Comparison of ENCODE assay signal across 14 mouse cellular contexts in genomic region chr4:140787414-140787813, GRCm38 (mm10). TPM values are rescaled to one million over a fixed set of nuclear protein-coding genes. Genes with fewer than 3 reads are reported as not detected.
A peak's percentile ranks its signal among the peaks of the same experiment; 100 is the strongest.
DNase-seq lines count a peak whose midpoint lies in the region; ATAC-seq lines count a peak whose summit lies in the region.
"Had no signal": no experiment of that assay in that cellular context is flagged by ENCODE, and none has a peak within 500 bp of the region (broad histone marks: within the 10 kb centered on the region; RNA-seq: fewer than 3 reads in every experiment).

No protein-coding gene starts in this region.

- H3K79me2 ChIP-seq in macrophage (ENCODE audit: inconsistent target) = no peaks in the 10 kb centered on the region

- H3K4me1 ChIP-seq in liver, embryonic 11.5 days (replicated peaks; ENCODE audit: control insufficient read depth, insufficient read depth, low read length) = no peaks in the 10 kb centered on the region
- peaks cover 13% of the 10 kb centered on the region; the same call in 1 of the 2 replicates for H3K4me1 ChIP-seq in heart, embryonic 12.5 days (replicated peaks)
- H3K4me1 ChIP-seq: forebrain, embryonic 12.5 days; neural tube, embryonic 12.5 days had no signal

- H3K27me3 ChIP-seq in liver, embryonic 11.5 days (replicated peaks; ENCODE audit: control insufficient read depth, insufficient read depth, low read length) = no peaks in the 10 kb centered on the region
- H3K27me3 ChIP-seq in heart, embryonic 12.5 days (replicated peaks) = no peaks in the 10 kb centered on the region
- H3K27me3 ChIP-seq: forebrain, embryonic 12.5 days; neural tube, embryonic 12.5 days had no signal

- DNase-seq in liver = peak; percentile 37
- no peak for DNase-seq in liver, embryonic 11.5 days (ENCODE audit: low spot score)
- peak; percentile 34 to 48 for DNase-seq in kidney, postnatal 4 days
- DNase-seq in cerebellum, adult 11 months = no peak
- no peak for DNase-seq in embryo, embryonic 9.5 days (ENCODE audit: extremely low spot score)

- no peak overlapping the region for H3K4me2 ChIP-seq in liver, embryonic 11.5 days
- no peak overlapping the region for H3K4me2 ChIP-seq in heart, embryonic 12.5 days
- H3K4me2 ChIP-seq: forebrain, embryonic 12.5 days; hindbrain, embryonic 14.5 days; neural tube, embryonic 12.5 days had no signal

- H3K9ac ChIP-seq in liver, embryonic 11.5 days (ENCODE audit: low read depth, low read length) = no peak overlapping the region
- no peak overlapping the region for H3K9ac ChIP-seq in heart, embryonic 12.5 days
- H3K9ac ChIP-seq: forebrain, embryonic 12.5 days; hindbrain, embryonic 14.5 days; neural tube, embryonic 12.5 days had no signal

- H3K9me3 ChIP-seq in liver, embryonic 11.5 days (ENCODE audit: control insufficient read depth, low read length) = no peaks in the 10 kb centered on the region
- H3K9me3 ChIP-seq in heart, embryonic 12.5 days (replicated peaks) = peaks cover 9% of the 10 kb centered on the region; the same call in 1 of the 2 replicates

- H3K4me3 ChIP-seq in liver, embryonic 11.5 days (ENCODE audit: low read depth, low read length) = no peak overlapping the region
- H3K4me3 ChIP-seq in heart, embryonic 12.5 days = no peak overlapping the region
- no peak overlapping the region for H3K4me3 ChIP-seq in macrophage (ENCODE audit: inconsistent target)
- H3K4me3 ChIP-seq: forebrain, embryonic 12.5 days; neural tube, embryonic 12.5 days had no signal

- no peaks in the 10 kb centered on the region for H3K36me3 ChIP-seq in liver, embryonic 11.5 days (ENCODE audit: control insufficient read depth, insufficient read depth, low read length)
- no peaks in the 10 kb centered on the region for H3K36me3 ChIP-seq in heart, embryonic 12.5 days
- H3K36me3 ChIP-seq in macrophage (ENCODE audit: inconsistent target) = no peaks in the 10 kb centered on the region
- H3K36me3 ChIP-seq: forebrain, embryonic 12.5 days; neural tube, embryonic 12.5 days had no signal

- no peak overlapping the region for H3K27ac ChIP-seq in liver, embryonic 11.5 days (ENCODE audit: low read depth, low read length)
- H3K27ac ChIP-seq in heart, embryonic 12.5 days (ENCODE audit: poor library complexity, severe bottlenecking) = no peak overlapping the region
- peak overlapping the region; percentile 95 for H3K27ac ChIP-seq in macrophage
- H3K27ac ChIP-seq: forebrain, embryonic 12.5 days; hindbrain, embryonic 14.5 days; neural tube, embryonic 12.5 days had no signal

- WGBS in liver, embryonic 11.5 days = 66% methylated on average over 4 of the region's 4 CpGs
- 47% methylated on average over 4 of the region's 4 CpGs for WGBS in heart, embryonic 12.5 days
- 15% methylated on average over 4 of the region's 4 CpGs for WGBS in macrophage (ENCODE audit: missing documents)

- no peak for ATAC-seq in liver, embryonic 11.5 days (replicated peaks; ENCODE audit: low FRiP score)
- ATAC-seq in heart, embryonic 12.5 days (ENCODE audit: insufficient number of reproducible peaks, low FRiP score) = 0 out of 2 replicates have a peak, but pooled peaks have one; percentile 13
- no peak for ATAC-seq in erythroblast, adult 5-6 weeks (replicated peaks; ENCODE audit: low FRiP score, poor library complexity, severe bottlenecking)

RNA-seq across cellular contexts. Expression of gene Padi4, which starts 13.4 kb away (rescaled TPM):
- 0.32 and 0.34 TPM in 2 replicates for polyA plus RNA-seq in liver, embryonic 11.5 days (2014; fragmentation: Nextera tagmentation; extraction: Ambion mirVana)
- polyA plus RNA-seq in heart, embryonic 12.5 days (2016; fragmentation: Nextera tagmentation; extraction: Ambion mirVana) = 2.1 and 2.5 TPM in 2 replicates
- total RNA-seq in macrophage (2018; cell fraction: chromatin; rRNA removed) = 10 to 100 TPM in 10 of 26 experiments, 1 to 10 TPM in 16; 2.3 to 15.7 (median 9.2) TPM
- 1 to 10 TPM; 2.2 to 6.1 (median 4.0) TPM for total RNA-seq in macrophage (2018; cell fraction: cytosol; rRNA removed)
- total RNA-seq in macrophage (2018; cell fraction: nucleus; rRNA removed) = 10 to 100 TPM in 18 of 26 experiments, 1 to 10 TPM in 8; 3.1 to 23.5 (median 15.3) TPM
- 3.2 to 9.2 TPM (median 6.7 TPM) in 3 replicates for polyA plus RNA-seq in macrophage (2018)
- total RNA-seq in erythroblast, adult 5-6 weeks (2015; ENCODE audit: low replicate concordance) = 17.6 and 18.6 TPM in 2 replicates
- total RNA-seq in erythroblast, adult 5-6 weeks (2017; ENCODE audit: low replicate concordance) = 11.6 and 13.5 TPM in 2 replicates
- total RNA-seq: layer of hippocampus, postnatal 14 days had no signal

RNA-seq across cellular contexts. Expression of gene Padi3, which starts 23.0 kb away (rescaled TPM):
- 0.56 and 0.96 TPM in 2 replicates for polyA plus RNA-seq in liver, embryonic 11.5 days (2014; fragmentation: Nextera tagmentation; extraction: Ambion mirVana)
- 0.45 and 0.50 TPM in 2 replicates for polyA plus RNA-seq in heart, embryonic 12.5 days (2016; fragmentation: Nextera tagmentation; extraction: Ambion mirVana)
- total RNA-seq in macrophage (2018; cell fraction: chromatin; rRNA removed) = under 1 TPM in 1 of 26 experiments, not detected in 25; 0.24 TPM
- under 1 TPM; 0.03 to 0.29 (median 0.09) TPM for total RNA-seq in macrophage (2018; cell fraction: cytosol; rRNA removed)
- not detected for total RNA-seq in macrophage (2018; cell fraction: nucleus; rRNA removed)
- polyA plus RNA-seq in macrophage (2018) = 0.11 to 0.18 TPM (median 0.17 TPM) in 3 replicates
- total RNA-seq in erythroblast, adult 5-6 weeks (2015; ENCODE audit: low replicate concordance) = not detected in 2 replicates
- not detected in 2 replicates for total RNA-seq in erythroblast, adult 5-6 weeks (2017; ENCODE audit: low replicate concordance)
- total RNA-seq: adrenal gland, adult 18-20 months; layer of hippocampus, postnatal 14 days had no signal
- polyA plus RNA-seq: cortical plate, adult 2 months; forebrain, embryonic 12.5 days; hindbrain, embryonic 14.5 days; neural tube, embryonic 12.5 days had no signal

RNA-seq across cellular contexts. Expression of gene Padi6, which starts 45.0 kb away (rescaled TPM):
- not detected in 2 replicates for polyA plus RNA-seq in liver, embryonic 11.5 days (2014; fragmentation: Nextera tagmentation; extraction: Ambion mirVana)
- not detected in 2 replicates for polyA plus RNA-seq in heart, embryonic 12.5 days (2016; fragmentation: Nextera tagmentation; extraction: Ambion mirVana)
- not detected for total RNA-seq in macrophage (2018; cell fraction: chromatin; rRNA removed)
- total RNA-seq in macrophage (2018; cell fraction: cytosol; rRNA removed) = not detected
- total RNA-seq in macrophage (2018; cell fraction: nucleus; rRNA removed) = not detected
- polyA plus RNA-seq in macrophage (2018) = not detected in 3 replicates
- not detected in 2 replicates for total RNA-seq in erythroblast, adult 5-6 weeks (2015; ENCODE audit: low replicate concordance)
- not detected in 2 replicates for total RNA-seq in erythroblast, adult 5-6 weeks (2017; ENCODE audit: low replicate concordance)
- total RNA-seq: adrenal gland, adult 18-20 months had no signal
- polyA plus RNA-seq: forebrain, embryonic 12.5 days; hindbrain, embryonic 14.5 days; neural tube, embryonic 12.5 days had no signal

RNA-seq across cellular contexts. Expression of gene Padi1, which starts 58.2 kb away (rescaled TPM):
- polyA plus RNA-seq in liver, embryonic 11.5 days (2014; fragmentation: Nextera tagmentation; extraction: Ambion mirVana) = 0.06 and 0.11 TPM in 2 replicates
- polyA plus RNA-seq in heart, embryonic 12.5 days (2016; fragmentation: Nextera tagmentation; extraction: Ambion mirVana) = 0.10 and 0.28 TPM in 2 replicates
- total RNA-seq in macrophage (2018; cell fraction: chromatin; rRNA removed) = not detected
- total RNA-seq in macrophage (2018; cell fraction: cytosol; rRNA removed) = under 1 TPM in 2 of 26 experiments, not detected in 24; under 0.01 to 0.03 TPM
- total RNA-seq in macrophage (2018; cell fraction: nucleus; rRNA removed) = not detected
- polyA plus RNA-seq in macrophage (2018) = not detected in 3 replicates
- total RNA-seq in erythroblast, adult 5-6 weeks (2015; ENCODE audit: low replicate concordance) = not detected in 2 replicates
- not detected in 2 replicates for total RNA-seq in erythroblast, adult 5-6 weeks (2017; ENCODE audit: low replicate concordance)
- total RNA-seq: adrenal gland, adult 18-20 months; layer of hippocampus, postnatal 14 days had no signal
- polyA plus RNA-seq: hindbrain, embryonic 14.5 days had no signal

Comparison
In these comparisons a context has a peak if more than half of its experiments do, and no peak if none do; other contexts are left out.
1. DNase-seq: peak in liver (single experiment) and kidney, postnatal 4 days (2 of 2); none in liver, embryonic 11.5 days (single experiment), cerebellum, adult 11 months (single experiment) and embryo, embryonic 9.5 days (single experiment).